Comparison of ENCODE assay signal across 8 mouse cellular contexts in genomic region chr1:40680067-40680867, GRCm38 (mm10). TPM values are rescaled to one million over a fixed set of nuclear protein-coding genes. Genes with fewer than 3 reads are reported as not detected.
DNase-seq lines count a peak whose midpoint lies in the region; ATAC-seq lines count a peak whose summit lies in the region.

TSS of gene Slc9a2 (plus strand) at chr1:40680574.

- H3K27me3 ChIP-seq in midbrain, embryonic 15.5 days (replicated peaks), result peaks cover 59% of the 10 kb centered on the region

- H3K4me2 ChIP-seq in midbrain, embryonic 15.5 days, result peak within 1 kb of the TSS; percentile 100

- WGBS in midbrain, embryonic 15.5 days, result 4% methylated on average over 25 of the region's 25 CpGs

- H3K4me1 ChIP-seq in midbrain, embryonic 15.5 days, result peaks cover 19% of the 10 kb centered on the region

- peak; percentile 3 for DNase-seq in CD4-positive, CD25-positive, alpha-beta regulatory T cell, adult 2 months (ENCODE audit: low read depth, low spot score)
- peak; percentile 12 for DNase-seq in ovary, postnatal 36 days (ENCODE audit: low spot score)
- no peak for DNase-seq in ovary, adult 18-20 months (ENCODE audit: low spot score)
- no peak for DNase-seq in gastrocnemius, postnatal 4 days (ENCODE audit: low spot score in 2 of 2)
- peak; percentile 25 to 56 for DNase-seq in kidney, postnatal 36 days
- DNase-seq in left cerebral cortex, adult 8-10 months (ENCODE audit: low spot score in 2 of 2), result no peak

- peak within 1 kb of the TSS; percentile 71 for H3K4me3 ChIP-seq in midbrain, embryonic 15.5 days

- peak within 1 kb of the TSS; percentile 42 for H3K9ac ChIP-seq in midbrain, embryonic 15.5 days

- H3K36me3 ChIP-seq in midbrain, embryonic 15.5 days (replicated peaks), result no peaks in the 10 kb centered on the region

- H3K27ac ChIP-seq in midbrain, embryonic 15.5 days, result no peak within 1 kb of the TSS

- no peak for ATAC-seq in CD4-positive, CD25-positive, alpha-beta regulatory T cell, adult 4 months
- ATAC-seq in midbrain, embryonic 15.5 days (replicated peaks), result 0 out of 2 replicates have a peak, but pooled peaks have one; percentile 16

- H3K9me3 ChIP-seq in midbrain, embryonic 15.5 days, result no peaks in the 10 kb centered on the region

RNA-seq across cellular contexts. Expression of gene Slc9a2, which starts in this region (rescaled TPM):
- not detected for polyA plus RNA-seq in CD4-positive, CD25-positive, alpha-beta regulatory T cell, adult 4 months (2017; shearing (Covaris generic))
- total RNA-seq in gastrocnemius, postnatal 4 days (2021), result 10 to 100 TPM; 18.4 to 21.5 TPM
- 0.45 and 0.46 TPM in 2 replicates for polyA plus RNA-seq in midbrain, embryonic 15.5 days (2015; fragmentation: Nextera tagmentation; extraction: Ambion mirVana)
- total RNA-seq in left cerebral cortex, adult 8-10 months (2022), result 1 to 10 TPM; 3.6 to 4.7 (median 3.9) TPM

Comparison
In these comparisons a context has a peak if more than half of its experiments do, and no peak if none do; other contexts are left out.
1. DNase-seq: peak in CD4-positive, CD25-positive, alpha-beta regulatory T cell, adult 2 months (single experiment), ovary, postnatal 36 days (single experiment) and kidney, postnatal 36 days (2 of 2); none in ovary, adult 18-20 months (single experiment), gastrocnemius, postnatal 4 days (0 of 2) and left cerebral cortex, adult 8-10 months (0 of 2).
2. Peak in ATAC-seq, H3K4me3 ChIP-seq, H3K9ac ChIP-seq and H3K4me2 ChIP-seq in midbrain, embryonic 15.5 days; RNA of the gene not detected or under 1 TPM.